Mouse (Mus musculus) brain, embryonic 14.5 days (tissue): ENCODE measurements around the gene Wasf2.

ENCODE experiments used
- CTCF ChIP-seq: fragments of 200-500 bp; IDR thresholded peaks from 2 replicates; pipeline ENCODE4 v1.5.1; 2012; ENCODE audit warnings: inconsistent platforms, mild to moderate bottlenecking, moderate library complexity, borderline replicate concordance; ENCODE audit not compliant: insufficient read depth, insufficient read length; ENCODE audit errors: extremely low read depth
- POLR2A ChIP-seq: fragments of 200-500 bp; IDR thresholded peaks from 2 replicates; pipeline ENCODE4 v1.6.1; 2012; ENCODE audit warnings: mild to moderate bottlenecking, inconsistent platforms, borderline replicate concordance; ENCODE audit not compliant: poor library complexity, insufficient read depth, insufficient read length, severe bottlenecking; ENCODE audit errors: extremely low read depth

DNA sequence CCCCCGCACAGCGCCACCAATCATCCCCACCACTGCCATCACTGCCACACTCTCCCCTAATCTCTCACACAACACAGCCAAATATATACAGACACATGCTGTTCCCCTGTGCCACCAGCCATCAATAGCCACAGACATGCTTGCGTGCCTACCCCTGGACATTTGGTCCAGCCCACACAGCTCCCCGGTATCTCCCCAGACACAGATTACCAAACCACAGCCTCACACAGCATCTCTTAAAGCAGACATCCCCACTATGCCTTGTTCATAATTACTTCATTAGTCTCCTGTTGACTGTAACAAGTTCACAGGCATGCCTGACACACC, 38.9 kb upstream of the Wasf2 start:
- TF ChIP-seq POLR2A (no peak), CTCF (no peak)
